Mouse (Mus musculus) embryo, embryonic 10.5 days (tissue): Measurements from ENCODE around the gene Sox9.

Experiments
- DNase-seq: peaks from one replicate; pipeline ENCODE4 v3.0.0-alpha.2; 2015; ENCODE audit warnings: low spot score

The Sox9 gene

GRCm38 (mm10) chr11:112781994-112782356 lies at the start of gene Sox9:
TSS of gene Sox9 (plus strand) at chr11:112782224.
- DNase-seq = peak; percentile 97

GRCm38 (mm10) chr11:112732401-112732800 lies 49.6 kb upstream of the Sox9 start:
- no peak for DNase-seq

- DNase-seq = peak; percentile 39
Observed at GRCm38 (mm10) chr11:112737071-112737470, 45.0 kb upstream of the Sox9 start.

- DNase-seq = no peak
Observed at GRCm38 (mm10) chr11:112739681-112740080, 42.3 kb upstream of the Sox9 start.

- no peak for DNase-seq
Observed at GRCm38 (mm10) chr11:112756516-112756915, 25.5 kb upstream of the Sox9 start.

GRCm38 (mm10) chr11:112758056-112758455 lies 24.0 kb upstream of the Sox9 start:
- no peak for DNase-seq

GRCm38 (mm10) chr11:112766956-112767355 lies 15.1 kb upstream of the Sox9 start:
- no peak for DNase-seq

GRCm38 (mm10) chr11:112767531-112768041 lies 14.4 kb upstream of the Sox9 start:
- no peak for DNase-seq

- no peak for DNase-seq
Observed at GRCm38 (mm10) chr11:112772791-112773355, 9.2 kb upstream of the Sox9 start.

- peak; percentile 86 for DNase-seq
Observed at GRCm38 (mm10) chr11:112779762-112780161, 2.3 kb upstream of the Sox9 start.

GRCm38 (mm10) chr11:112780394-112780920 lies 1.6 kb upstream of the Sox9 start:
- peak; percentile 57 for DNase-seq

- DNase-seq = peak; percentile 80
Observed at GRCm38 (mm10) chr11:112781035-112781911, 751 bp upstream of the Sox9 start.

- DNase-seq = peak; percentile 72
Observed at GRCm38 (mm10) chr11:112782357-112783121, 515 bp downstream of the Sox9 start.

GRCm38 (mm10) chr11:112783401-112784346 lies 1.6 kb downstream of the Sox9 start:
- peak; percentile 79 for DNase-seq

- peak; percentile 50 for DNase-seq
Observed at GRCm38 (mm10) chr11:112784347-112784902, 2.4 kb downstream of the Sox9 start.

GRCm38 (mm10) chr11:112784903-112785381 lies 2.9 kb downstream of the Sox9 start:
- DNase-seq = peak; percentile 68

GRCm38 (mm10) chr11:112785581-112785980 lies 3.6 kb downstream of the Sox9 start:
- DNase-seq = peak; percentile 67

GRCm38 (mm10) chr11:112786427-112786826 lies 4.4 kb downstream of the Sox9 start:
- DNase-seq = peak; percentile 52

GRCm38 (mm10) chr11:112788296-112788695 lies 6.3 kb downstream of the Sox9 start:
- DNase-seq = no peak

GRCm38 (mm10) chr11:112796379-112796778 lies 14.4 kb downstream of the Sox9 start:
- no peak for DNase-seq
